Mouse (Mus musculus) 3134 (cell line): ENCODE results near the gene Itm2b.

Experiments used
- DNase-seq: peaks from one replicate; pipeline ENCODE4 v3.0.0-alpha.2; 2011; ENCODE audit warnings: low spot score; ENCODE audit not compliant: insufficient read length; ENCODE audit errors: extremely low read depth

Gene Itm2b

GRCm38 (mm10) chr14:73370695-73371372 lies 14.3 kb downstream of the Itm2b start:
- DNase-seq, result no peak

GRCm38 (mm10) chr14:73370078-73370670 lies 14.9 kb downstream of the Itm2b start:
- DNase-seq, result no peak

- DNase-seq, result no peak
Measured at GRCm38 (mm10) chr14:73369634-73370033, 15.5 kb downstream of the Itm2b start.

- no peak for DNase-seq
Measured at GRCm38 (mm10) chr14:73368966-73369365, 16.1 kb downstream of the Itm2b start.

GRCm38 (mm10) chr14:73368221-73368620 lies 16.9 kb downstream of the Itm2b start:
- DNase-seq, result no peak

- DNase-seq, result no peak
Measured at GRCm38 (mm10) chr14:73366278-73366677, 18.8 kb downstream of the Itm2b start.

GRCm38 (mm10) chr14:73363782-73364181 lies 21.3 kb downstream of the Itm2b start:
- no peak for DNase-seq

- DNase-seq, result no peak
Measured at GRCm38 (mm10) chr14:73354700-73355099, 30.4 kb downstream of the Itm2b start.

- no peak for DNase-seq
Measured at GRCm38 (mm10) chr14:73351118-73351517, 34.0 kb downstream of the Itm2b start.

GRCm38 (mm10) chr14:73350029-73350428 lies 35.1 kb downstream of the Itm2b start:
- DNase-seq, result no peak

GRCm38 (mm10) chr14:73349061-73349670 lies 35.9 kb downstream of the Itm2b start:
- no peak for DNase-seq

GRCm38 (mm10) chr14:73347302-73347701 lies 37.8 kb downstream of the Itm2b start:
- DNase-seq, result no peak

GRCm38 (mm10) chr14:73345614-73346013 lies 39.5 kb downstream of the Itm2b start:
- DNase-seq, result no peak

- no peak for DNase-seq
Measured at GRCm38 (mm10) chr14:73340051-73340755, 44.9 kb downstream of the Itm2b start.

GRCm38 (mm10) chr14:73339615-73340014 lies 45.5 kb downstream of the Itm2b start:
- DNase-seq, result no peak

- no peak for DNase-seq
Measured at GRCm38 (mm10) chr14:73336316-73337080, 48.6 kb downstream of the Itm2b start.

GRCm38 (mm10) chr14:73334926-73335805 lies 49.9 kb downstream of the Itm2b start:
- DNase-seq, result no peak

- DNase-seq, result no peak
Measured at GRCm38 (mm10) chr14:73333880-73334279, 51.2 kb downstream of the Itm2b start.

GRCm38 (mm10) chr14:73331386-73331785 lies 53.7 kb downstream of the Itm2b start:
- DNase-seq, result no peak

- DNase-seq, result peak; percentile 36
Measured at GRCm38 (mm10) chr14:73329871-73330270, 55.2 kb downstream of the Itm2b start.
